19 mouse cellular contexts compared by ENCODE assay signal in genomic region chr5:36778901-36779300, GRCm38 (mm10). TPM values are rescaled to one million over a fixed set of nuclear protein-coding genes. Genes with fewer than 3 reads are reported as not detected.
A peak's percentile ranks its signal among the peaks of the same experiment; 100 is the strongest.
DNase-seq lines count a peak whose midpoint lies in the region; ATAC-seq lines count a peak whose summit lies in the region.
"Had no signal": no experiment of that assay in that cellular context is flagged by ENCODE, and none has a peak within 500 bp of the region (broad histone marks: within the 10 kb centered on the region; RNA-seq: fewer than 3 reads in every experiment).

No protein-coding gene starts in this region.

- H3K4me2 ChIP-seq in embryonic facial prominence, embryonic 15.5 days (replicated peaks) = no peak overlapping the region
- H3K4me2 ChIP-seq: embryonic facial prominence, embryonic 13.5 days had no signal

- ATAC-seq in embryonic facial prominence, embryonic 15.5 days (ENCODE audit: insufficient number of reproducible peaks, low FRiP score, low TSS enrichment, low read depth) = peak; percentile 34; the same call in 1 of the 2 replicates
- ATAC-seq: CD4-positive, CD25-positive, alpha-beta regulatory T cell, adult 4 months; forebrain, embryonic 14.5 days; forebrain, embryonic 16.5 days had no signal

- no peaks in the 10 kb centered on the region for H3K9me3 ChIP-seq in embryonic facial prominence, embryonic 15.5 days (replicated peaks)
- H3K9me3 ChIP-seq in embryonic facial prominence, embryonic 10.5 days = peaks cover 3% of the 10 kb centered on the region

- no peaks in the 10 kb centered on the region for H3K27me3 ChIP-seq in embryonic facial prominence, embryonic 15.5 days
- H3K27me3 ChIP-seq in embryonic facial prominence, embryonic 10.5 days (replicated peaks; ENCODE audit: low read depth, poor library complexity, severe bottlenecking) = no peaks in the 10 kb centered on the region
- H3K27me3 ChIP-seq: embryonic facial prominence, embryonic 13.5 days had no signal

- no peak overlapping the region for H3K4me3 ChIP-seq in embryonic facial prominence, embryonic 15.5 days (replicated peaks)
- no peak overlapping the region for H3K4me3 ChIP-seq in embryonic facial prominence, embryonic 10.5 days
- H3K4me3 ChIP-seq: embryonic facial prominence, embryonic 13.5 days had no signal

- no peak overlapping the region for H3K27ac ChIP-seq in embryonic facial prominence, embryonic 15.5 days (replicated peaks)
- no peak overlapping the region for H3K27ac ChIP-seq in embryonic facial prominence, embryonic 10.5 days (replicated peaks)
- H3K27ac ChIP-seq: embryonic facial prominence, embryonic 13.5 days had no signal

- no peak overlapping the region for H3K9ac ChIP-seq in embryonic facial prominence, embryonic 15.5 days
- H3K9ac ChIP-seq: embryonic facial prominence, embryonic 13.5 days had no signal

- 0 out of 2 replicates have a peak, but pooled peaks cover 3% of the 10 kb centered on the region for H3K4me1 ChIP-seq in embryonic facial prominence, embryonic 15.5 days
- H3K4me1 ChIP-seq in embryonic facial prominence, embryonic 10.5 days = peaks cover 22% of the 10 kb centered on the region

- DNase-seq in embryonic facial prominence, embryonic 10.5 days (ENCODE audit: low spot score) = no peak
- DNase-seq in ES-CJ7 (ENCODE audit: low read depth, low spot score) (peak; percentile 31), ZHBTc4 (ENCODE audit: low read depth, low spot score) (peak; percentile 66)
- DNase-seq in adrenal gland, postnatal 14 days = no peak
- DNase-seq in thymus, adult 18-20 months = no peak
- DNase-seq: adrenal gland, adult 2 months; adrenal gland, postnatal 10 days; adrenal gland, postnatal 36 days; B cell, adult 2 months; cerebellum, adult 11-12 months; cerebellum, adult 2 months; cerebellum, adult 9-10 months; cerebellum, postnatal 10 days; cerebellum, postnatal 25 days had no signal

- H3K36me3 ChIP-seq in embryonic facial prominence, embryonic 15.5 days = no peaks in the 10 kb centered on the region
- no peaks in the 10 kb centered on the region for H3K36me3 ChIP-seq in embryonic facial prominence, embryonic 10.5 days (replicated peaks)
- H3K36me3 ChIP-seq: embryonic facial prominence, embryonic 13.5 days had no signal

- WGBS in embryonic facial prominence, embryonic 15.5 days = 87% methylated on average over 1 of the region's 2 CpGs
- WGBS in embryonic facial prominence, embryonic 10.5 days = 91% methylated on average over 1 of the region's 2 CpGs

RNA-seq across cellular contexts. Expression of gene Mrfap1, which starts 17.7 kb away (rescaled TPM):
- 531 and 564 TPM in 2 replicates for polyA plus RNA-seq in embryonic facial prominence, embryonic 15.5 days (2015; fragmentation: Nextera tagmentation; extraction: Ambion mirVana)
- 494 and 508 TPM in 2 replicates for polyA plus RNA-seq in embryonic facial prominence, embryonic 10.5 days (2016; fragmentation: Nextera tagmentation; extraction: Ambion mirVana)
- total RNA-seq in adrenal gland, postnatal 14 days (2021) = 550 and 571 TPM in 2 replicates

RNA-seq across cellular contexts. Expression of gene Bloc1s4, which starts 30.5 kb away (rescaled TPM):
- polyA plus RNA-seq in embryonic facial prominence, embryonic 15.5 days (2015; fragmentation: Nextera tagmentation; extraction: Ambion mirVana) = 31.2 and 34.1 TPM in 2 replicates
- polyA plus RNA-seq in embryonic facial prominence, embryonic 10.5 days (2016; fragmentation: Nextera tagmentation; extraction: Ambion mirVana) = 20.5 and 24.2 TPM in 2 replicates
- total RNA-seq in adrenal gland, postnatal 14 days (2021) = 23.7 and 27.2 TPM in 2 replicates

RNA-seq across cellular contexts. Expression of gene Man2b2, which starts 51.6 kb away (rescaled TPM):
- 22.1 and 24.9 TPM in 2 replicates for polyA plus RNA-seq in embryonic facial prominence, embryonic 15.5 days (2015; fragmentation: Nextera tagmentation; extraction: Ambion mirVana)
- 9.6 and 11.1 TPM in 2 replicates for polyA plus RNA-seq in embryonic facial prominence, embryonic 10.5 days (2016; fragmentation: Nextera tagmentation; extraction: Ambion mirVana)
- total RNA-seq in adrenal gland, postnatal 14 days (2021) = 39.1 and 41.4 TPM in 2 replicates

Comparison
In these comparisons a context has a peak if more than half of its experiments do, and no peak if none do; other contexts are left out.
1. DNase-seq: peak in ES-CJ7 (single experiment) and ZHBTc4 (single experiment); none in embryonic facial prominence, embryonic 10.5 days (single experiment), adrenal gland, postnatal 14 days (single experiment) and thymus, adult 18-20 months (0 of 2).